Mouse (Mus musculus): ENCODE measurements at regions not wholly inside any gene's neighbourhood (a gene's known extent, or its start where the extent isn't known, plus 50 kb on each side); places are given as distances from the start of the nearest gene placed in this dataset.

- Histone ChIP-seq H3K4me1 (ENCODE audit: control insufficient read depth, insufficient read depth, low read length) (no peaks in the 10 kb centered on the region), H3K27me3 (ENCODE audit: control insufficient read depth, insufficient read depth, low read length) (no peaks in the 10 kb centered on the region), H3K27ac (ENCODE audit: insufficient read depth, low read length) (no peak overlapping the region), H3K4me3 (replicated peaks; ENCODE audit: insufficient read depth, low read depth, low read length) (no peak overlapping the region)
- 62% methylated on average over 4 of the region's 5 CpGs for WGBS
- TF ChIP-seq POLR2A (IDR thresholded peaks at IDR 0.05; ENCODE audit: borderline replicate concordance, insufficient read depth, low read length): no peak
- TF ChIP-seq CTCF (IDR thresholded peaks at IDR 0.05; ENCODE audit: borderline replicate concordance, insufficient read depth, low read depth, low read length): no peak
- no peak for DNase-seq
Measured at GRCm38 (mm10) chrX:11905231-11905630, 254.9 kb downstream of the Bcor start.

GRCm38 (mm10) chrX:11907167-11907566, 253.0 kb downstream of the Bcor start:
- Histone ChIP-seq H3K4me1 (ENCODE audit: control insufficient read depth, insufficient read depth, low read length) (no peaks in the 10 kb centered on the region), H3K4me3 (replicated peaks; ENCODE audit: insufficient read depth, low read depth, low read length) (no peak overlapping the region), H3K27ac (ENCODE audit: insufficient read depth, low read length) (no peak overlapping the region), H3K27me3 (ENCODE audit: control insufficient read depth, insufficient read depth, low read length) (no peaks in the 10 kb centered on the region)
- WGBS: 35% methylated on average over 6 of the region's 6 CpGs
- DNase-seq: no peak
- TF ChIP-seq POLR2A (IDR thresholded peaks at IDR 0.05; ENCODE audit: borderline replicate concordance, insufficient read depth, low read length): no peak
- no peak for TF ChIP-seq CTCF (IDR thresholded peaks at IDR 0.05; ENCODE audit: borderline replicate concordance, insufficient read depth, low read depth, low read length)

GRCm38 (mm10) chrX:11915984-11916383, 244.2 kb downstream of the Bcor start:
- 57% methylated on average over 10 of the region's 10 CpGs for WGBS
- Histone ChIP-seq H3K27ac (ENCODE audit: insufficient read depth, low read length) (no peak overlapping the region), H3K4me3 (replicated peaks; ENCODE audit: insufficient read depth, low read depth, low read length) (no peak overlapping the region), H3K4me1 (ENCODE audit: control insufficient read depth, insufficient read depth, low read length) (no peaks in the 10 kb centered on the region), H3K27me3 (ENCODE audit: control insufficient read depth, insufficient read depth, low read length) (no peaks in the 10 kb centered on the region)
- TF ChIP-seq CTCF (IDR thresholded peaks at IDR 0.05; ENCODE audit: borderline replicate concordance, insufficient read depth, low read depth, low read length): no peak
- TF ChIP-seq POLR2A (IDR thresholded peaks at IDR 0.05; ENCODE audit: borderline replicate concordance, insufficient read depth, low read length): no peak
- DNase-seq: no peak

- 76% methylated on average over 2 of the region's 2 CpGs for WGBS
- no peak overlapping the region for H3K27ac ChIP-seq (ENCODE audit: insufficient read depth, low read length)
- H3K27me3 ChIP-seq (ENCODE audit: control insufficient read depth, insufficient read depth, low read length): no peaks in the 10 kb centered on the region
- TF ChIP-seq POLR2A (IDR thresholded peaks at IDR 0.05; ENCODE audit: borderline replicate concordance, insufficient read depth, low read length): no peak
- no peak overlapping the region for H3K4me3 ChIP-seq (replicated peaks; ENCODE audit: insufficient read depth, low read depth, low read length)
- H3K4me1 ChIP-seq (ENCODE audit: control insufficient read depth, insufficient read depth, low read length): no peaks in the 10 kb centered on the region
- DNase-seq: no peak
Measured at GRCm38 (mm10) chrX:11920231-11920630, 239.9 kb downstream of the Bcor start.

DNA sequence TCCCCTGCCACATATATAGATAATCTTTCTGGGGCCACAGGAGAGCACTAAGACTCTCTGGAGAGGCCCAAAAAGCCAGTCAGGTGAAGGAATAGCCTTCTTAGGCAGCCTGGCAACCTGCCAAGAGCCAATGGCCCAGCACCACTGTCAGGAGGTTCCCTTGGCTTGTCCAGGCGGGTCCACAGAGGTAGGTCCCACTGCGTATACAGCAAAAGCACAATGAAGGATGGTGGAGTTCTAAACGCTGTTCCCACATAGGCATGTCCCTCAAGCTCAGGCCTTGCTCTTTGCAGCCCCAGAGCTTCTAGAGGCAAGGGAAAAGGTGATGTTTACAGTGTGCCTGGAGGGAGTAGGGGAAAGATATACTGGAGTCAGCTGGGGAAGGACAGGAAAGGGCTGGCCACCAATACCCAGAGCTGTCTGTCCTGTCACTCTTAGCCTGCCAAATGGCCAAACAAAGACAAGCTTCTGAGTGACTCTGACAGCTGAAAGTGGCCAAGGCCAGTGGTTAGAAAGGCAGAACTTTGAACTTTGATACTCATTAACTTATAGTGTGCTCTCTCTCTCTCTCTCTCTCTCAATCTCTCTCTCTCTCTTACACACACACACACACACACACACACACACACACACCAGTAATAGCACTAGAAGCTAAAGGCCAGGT, 235.4 kb downstream of the Bcor start:
- no peaks in the 10 kb centered on the region for H3K27me3 ChIP-seq (ENCODE audit: control insufficient read depth, insufficient read depth, low read length)
- H3K4me3 ChIP-seq (replicated peaks; ENCODE audit: insufficient read depth, low read depth, low read length): no peak overlapping the region
- no peak for DNase-seq
- WGBS: 95% methylated on average over 3 of the region's 3 CpGs
- no peak for TF ChIP-seq POLR2A (IDR thresholded peaks at IDR 0.05; ENCODE audit: borderline replicate concordance, insufficient read depth, low read length)
- no peak for TF ChIP-seq CTCF (IDR thresholded peaks at IDR 0.05; ENCODE audit: borderline replicate concordance, insufficient read depth, low read depth, low read length)
- no peak overlapping the region for H3K27ac ChIP-seq (ENCODE audit: insufficient read depth, low read length)
- H3K4me1 ChIP-seq (ENCODE audit: control insufficient read depth, insufficient read depth, low read length): no peaks in the 10 kb centered on the region

GRCm38 (mm10) chrX:11926868-11927535, 233.2 kb downstream of the Bcor start:
- no peak overlapping the region for H3K27ac ChIP-seq (ENCODE audit: insufficient read depth, low read length)
- no peak overlapping the region for H3K4me3 ChIP-seq (replicated peaks; ENCODE audit: insufficient read depth, low read depth, low read length)
- DNase-seq: no peak
- no peaks in the 10 kb centered on the region for H3K4me1 ChIP-seq (ENCODE audit: control insufficient read depth, insufficient read depth, low read length)
- TF ChIP-seq POLR2A (IDR thresholded peaks at IDR 0.05; ENCODE audit: borderline replicate concordance, insufficient read depth, low read length): no peak
- TF ChIP-seq CTCF (IDR thresholded peaks at IDR 0.05; ENCODE audit: borderline replicate concordance, insufficient read depth, low read depth, low read length): no peak
- H3K27me3 ChIP-seq (ENCODE audit: control insufficient read depth, insufficient read depth, low read length): no peaks in the 10 kb centered on the region
- WGBS: 76% methylated on average over 10 of the region's 10 CpGs

DNA sequence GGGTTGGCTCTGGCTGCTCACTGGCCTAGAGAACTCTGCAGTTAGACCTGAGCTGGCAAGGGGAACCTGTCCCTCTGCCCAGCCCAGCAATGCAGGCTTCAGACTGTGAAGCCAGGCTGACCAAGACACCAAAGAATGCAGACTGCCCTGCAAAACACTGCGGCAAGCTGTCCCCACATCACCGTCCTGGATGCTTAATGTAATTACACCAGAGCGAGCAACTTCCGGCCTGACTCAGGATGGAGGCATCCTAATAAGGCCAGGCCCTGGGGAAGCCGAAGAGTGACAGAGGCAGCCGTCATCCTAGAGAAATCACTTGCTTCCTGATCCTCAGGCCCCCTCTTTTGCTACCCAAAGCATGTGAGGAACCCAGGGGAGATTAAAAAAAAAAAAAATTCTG, 230.7 kb downstream of the Bcor start:
- H3K4me1 ChIP-seq (ENCODE audit: control insufficient read depth, insufficient read depth, low read length): no peaks in the 10 kb centered on the region
- H3K27me3 ChIP-seq (ENCODE audit: control insufficient read depth, insufficient read depth, low read length): no peaks in the 10 kb centered on the region
- no peak for DNase-seq
- H3K27ac ChIP-seq (ENCODE audit: insufficient read depth, low read length): no peak overlapping the region
- no peak for TF ChIP-seq CTCF (IDR thresholded peaks at IDR 0.05; ENCODE audit: borderline replicate concordance, insufficient read depth, low read depth, low read length)
- TF ChIP-seq POLR2A (IDR thresholded peaks at IDR 0.05; ENCODE audit: borderline replicate concordance, insufficient read depth, low read length): no peak
- WGBS: 87% methylated on average over 6 of the region's 6 CpGs
- H3K4me3 ChIP-seq (replicated peaks; ENCODE audit: insufficient read depth, low read depth, low read length): no peak overlapping the region

DNA sequence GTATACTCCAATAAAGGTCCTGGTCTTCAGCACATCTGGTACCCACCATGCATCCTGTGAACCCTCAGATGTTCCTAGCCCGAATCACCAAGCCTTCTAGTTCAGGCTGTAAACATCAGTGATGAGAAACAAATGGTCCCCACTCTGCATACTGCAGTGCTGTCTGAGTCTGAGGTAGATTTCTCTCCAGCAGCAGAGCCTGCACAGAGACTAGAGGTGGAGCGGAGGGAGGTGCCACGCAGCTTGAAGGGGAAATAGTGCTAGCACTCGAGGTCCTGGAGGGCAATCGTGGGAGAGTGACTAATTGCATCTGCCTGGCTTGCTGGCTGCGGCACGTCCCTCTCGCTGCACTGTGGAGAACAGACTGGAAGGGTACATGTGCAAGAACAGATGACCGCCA, 228.7 kb downstream of the Bcor start:
- WGBS: 63% methylated on average over 9 of the region's 9 CpGs
- no peak for DNase-seq
- no peak overlapping the region for H3K27ac ChIP-seq (ENCODE audit: insufficient read depth, low read length)
- no peaks in the 10 kb centered on the region for H3K4me1 ChIP-seq (ENCODE audit: control insufficient read depth, insufficient read depth, low read length)
- no peaks in the 10 kb centered on the region for H3K27me3 ChIP-seq (ENCODE audit: control insufficient read depth, insufficient read depth, low read length)
- TF ChIP-seq POLR2A (IDR thresholded peaks at IDR 0.05; ENCODE audit: borderline replicate concordance, insufficient read depth, low read length) (no peak), CTCF (IDR thresholded peaks at IDR 0.05; ENCODE audit: borderline replicate concordance, insufficient read depth, low read depth, low read length) (no peak)
- H3K4me3 ChIP-seq (replicated peaks; ENCODE audit: insufficient read depth, low read depth, low read length): no peak overlapping the region
